Mouse (Mus musculus) ovary, adult 18-20 months (tissue): ENCODE data around the gene Ormdl2.
"Not testable (repeated sequence)": the region's sequence is repeated elsewhere in the genome, so short reads cannot be mapped to it uniquely, and the experiment has no call there.

Source experiments
- DNase-seq: peaks from one replicate; pipeline ENCODE4 v3.0.0; 2022; ENCODE audit warnings: low spot score, mixed read lengths

The Ormdl2 gene

DNA sequence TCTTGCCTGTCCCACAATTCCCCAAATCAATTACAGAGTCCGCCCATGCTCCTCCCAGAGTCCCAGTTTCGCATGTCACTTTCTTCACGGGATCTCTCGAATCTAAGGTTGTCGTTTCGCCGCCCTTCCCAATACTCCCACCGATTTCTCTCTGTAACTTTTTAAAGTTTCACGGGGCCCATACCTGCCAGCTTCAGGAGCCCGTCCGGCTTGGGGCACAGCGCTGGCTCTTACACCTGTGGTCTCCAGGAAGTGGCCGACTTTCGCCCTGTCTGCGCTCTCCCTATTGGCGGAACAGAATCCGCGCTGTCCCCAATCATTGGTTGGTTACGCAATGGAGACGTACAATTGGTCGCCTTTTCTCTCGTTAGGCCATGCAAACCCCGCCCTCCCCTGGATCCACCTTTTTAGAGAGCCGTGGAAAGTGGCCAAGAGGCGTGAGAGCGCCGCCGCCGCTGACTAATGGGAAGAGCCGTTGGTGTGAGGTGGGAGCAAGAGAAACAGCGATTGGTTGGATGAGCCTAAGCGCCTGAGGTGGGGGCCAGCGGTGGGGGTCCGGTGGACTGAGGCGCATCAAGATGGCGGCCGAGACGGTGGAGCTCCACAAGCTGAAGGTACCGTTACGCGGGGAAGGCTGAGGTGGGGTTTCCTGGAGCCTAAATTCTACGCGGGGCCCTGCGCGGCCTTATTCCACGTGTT lies at the start of gene Ormdl2:
Gene Ormdl2, minus strand, starts transcription at position 288 of the 699 bp plus-strand sequence.
- peak; percentile 98 for DNase-seq

DNA sequence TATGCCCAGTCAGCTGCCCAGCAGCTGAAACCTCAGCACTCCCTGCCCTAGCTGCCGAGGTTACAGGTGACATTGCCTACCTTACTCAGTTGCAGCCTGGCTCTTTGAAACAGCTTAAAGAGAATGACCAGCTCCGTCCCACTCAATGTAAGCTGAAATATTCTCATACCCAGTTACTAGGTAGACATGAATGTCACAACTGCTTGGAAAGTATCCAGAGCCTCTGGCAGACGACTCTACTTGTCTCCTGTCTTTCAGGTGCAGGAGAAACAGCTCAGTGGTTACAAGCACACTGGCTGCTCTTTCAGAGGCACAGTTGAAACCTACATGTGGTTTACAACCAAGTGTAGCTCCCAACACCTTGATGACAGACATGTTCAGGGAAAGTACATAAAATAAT lies 48.9 kb upstream of the Ormdl2 start:
- DNase-seq: no peak

DNA sequence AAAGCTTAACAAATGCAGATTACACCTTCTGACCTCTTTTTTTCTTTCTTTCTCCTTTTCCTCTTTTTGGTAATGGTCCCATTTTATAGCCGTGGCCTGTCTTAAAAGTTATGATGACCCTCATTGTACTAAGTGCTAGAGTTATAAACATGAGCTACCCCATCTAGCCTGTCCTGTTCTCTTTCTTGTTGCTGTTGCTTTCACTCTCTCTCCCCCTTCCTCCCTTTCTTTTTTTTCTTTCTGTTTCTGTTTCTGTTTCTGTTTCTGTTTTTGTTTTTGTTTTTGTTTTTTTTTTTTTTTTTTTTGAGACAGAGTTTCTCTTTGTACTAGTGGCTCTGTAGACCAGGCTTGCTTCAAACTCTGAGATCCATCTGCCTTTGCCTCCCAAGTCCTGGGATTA lies 45.1 kb upstream of the Ormdl2 start:
- no peak for DNase-seq

DNA sequence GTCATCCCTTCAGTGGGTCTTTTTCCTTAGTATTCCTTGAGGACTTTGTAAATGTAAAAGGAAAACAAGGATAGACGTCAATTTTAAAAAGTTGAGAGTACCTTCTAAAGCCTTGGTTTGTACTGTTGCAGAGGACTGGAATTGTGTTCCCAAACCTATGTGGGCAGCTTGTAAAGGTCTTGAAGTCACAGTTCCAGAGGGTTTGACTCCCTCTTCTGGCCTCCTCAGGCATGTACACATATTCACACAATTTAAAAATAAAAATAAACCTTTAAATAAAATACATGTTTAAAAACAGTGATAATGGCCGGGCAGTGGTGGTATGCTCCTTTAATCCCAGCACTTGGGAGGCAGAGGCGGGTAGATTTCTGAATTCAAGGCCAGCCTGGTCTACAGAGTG lies 44.6 kb upstream of the Ormdl2 start:
- DNase-seq: no peak

- DNase-seq: no peak
These were observed 39.7 kb upstream of the Ormdl2 start for GRCm38 (mm10) chr10:128861176-128861575.

GRCm38 (mm10) chr10:128850339-128850738 lies 28.9 kb upstream of the Ormdl2 start:
- DNase-seq: no peak

DNA sequence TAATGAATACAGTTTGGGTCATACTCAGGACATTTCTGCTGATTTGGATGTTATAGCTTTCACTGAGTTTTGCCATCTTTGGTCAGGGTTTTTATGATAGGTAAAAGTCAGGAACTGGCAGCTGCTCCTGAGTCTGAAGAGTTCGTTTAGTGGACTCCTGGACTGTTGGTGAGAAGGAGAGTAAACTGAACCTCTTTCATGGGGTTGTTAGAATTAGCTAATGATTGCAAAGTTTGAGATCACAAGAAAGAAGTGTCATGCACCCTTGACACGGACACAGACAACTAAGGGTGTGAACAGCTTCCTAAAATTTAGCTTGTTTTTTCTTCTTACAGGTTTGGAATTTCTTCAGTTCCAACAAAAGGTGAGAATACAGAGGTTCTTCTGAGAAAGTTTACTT lies 27.0 kb upstream of the Ormdl2 start:
- DNase-seq: no peak

- no peak for DNase-seq
These were observed 25.2 kb upstream of the Ormdl2 start for GRCm38 (mm10) chr10:128846664-128847063.

DNA sequence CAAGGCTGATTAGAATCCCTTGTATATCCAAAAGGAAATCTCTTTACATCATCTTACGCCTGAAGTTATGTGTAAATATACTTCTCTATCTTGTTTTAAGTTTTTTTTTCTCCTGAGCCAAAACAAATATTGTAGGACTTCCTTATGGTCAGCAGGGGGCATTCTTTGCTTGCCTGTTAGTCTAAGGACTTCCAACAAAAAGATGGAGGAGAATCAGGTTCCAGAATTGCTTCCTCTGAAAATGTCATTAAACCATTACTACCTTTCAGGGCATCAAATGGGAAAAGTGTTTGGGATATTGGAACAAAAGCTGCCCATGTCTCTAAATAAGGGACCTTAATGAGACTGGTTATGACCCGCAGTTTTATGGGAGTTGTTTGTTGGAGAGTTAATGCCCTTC lies 24.1 kb upstream of the Ormdl2 start:
- no peak for DNase-seq

GRCm38 (mm10) chr10:128843260-128843659 lies 21.8 kb upstream of the Ormdl2 start:
- DNase-seq: no peak

GRCm38 (mm10) chr10:128840612-128841011 lies 19.2 kb upstream of the Ormdl2 start:
- DNase-seq: no peak

- DNase-seq: no peak
These were observed 18.0 kb upstream of the Ormdl2 start for GRCm38 (mm10) chr10:128839434-128839833.

DNA sequence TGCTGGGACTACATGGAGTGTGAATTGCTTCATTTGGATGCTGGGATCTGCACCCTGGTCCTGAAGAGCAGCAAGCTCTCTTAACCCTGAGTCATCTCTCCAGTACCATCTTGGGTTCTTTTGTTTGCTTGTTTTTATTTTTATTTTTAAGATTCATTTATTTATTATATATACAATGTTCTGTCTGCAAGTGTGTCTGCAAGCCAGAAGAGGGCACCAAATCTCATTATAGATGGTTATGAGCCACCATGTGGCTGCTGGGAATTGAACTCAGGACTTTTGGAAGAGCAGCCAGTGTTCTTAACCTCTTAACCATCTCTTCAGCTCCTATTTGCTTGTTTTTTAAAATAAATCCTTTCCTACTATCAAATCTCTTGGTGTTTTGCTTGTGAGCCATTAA lies 16.0 kb upstream of the Ormdl2 start:
- DNase-seq: no peak

DNA sequence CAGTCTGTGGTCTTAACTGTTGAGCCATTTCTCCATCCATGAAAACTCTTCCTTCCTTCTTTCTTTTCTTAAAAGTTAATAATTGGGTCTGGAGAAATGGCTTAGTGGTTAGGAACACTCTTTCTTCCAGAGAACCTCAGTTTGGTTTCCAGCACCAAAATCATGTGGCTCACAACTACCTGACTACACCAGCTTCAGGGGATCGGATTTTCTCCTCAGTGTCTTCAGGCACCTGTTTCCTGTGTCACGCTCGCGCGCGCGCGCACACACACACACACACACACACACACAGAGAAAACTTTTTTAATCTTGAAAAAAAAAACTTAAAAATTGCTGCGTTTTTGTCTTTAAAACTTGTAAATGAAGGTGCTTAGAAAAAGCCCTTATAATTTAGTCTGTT lies 2.4 kb upstream of the Ormdl2 start:
- DNase-seq: no peak

DNA sequence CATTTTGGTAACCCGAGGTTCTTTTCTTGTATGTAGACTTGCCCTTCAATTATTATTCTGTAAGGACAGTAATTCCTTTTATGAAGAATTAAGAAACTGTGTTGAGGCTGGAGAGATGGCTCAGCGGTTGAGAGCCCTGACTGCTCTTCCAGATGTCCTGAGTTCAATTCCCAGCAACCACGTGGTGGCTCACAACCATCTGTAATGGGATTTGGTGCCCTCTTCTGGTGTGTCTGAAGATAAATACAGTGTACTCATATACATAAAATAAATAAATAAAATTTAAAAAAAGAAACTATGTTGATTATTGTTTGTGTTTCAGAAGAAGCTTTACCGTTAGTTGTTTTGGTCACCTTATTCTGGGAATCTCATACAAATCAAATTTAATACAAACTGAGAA lies 1.6 kb upstream of the Ormdl2 start:
- DNase-seq: not testable (repeated sequence)

- DNase-seq: no peak
These were observed 690 bp upstream of the Ormdl2 start for GRCm38 (mm10) chr10:128822135-128822534.

DNA sequence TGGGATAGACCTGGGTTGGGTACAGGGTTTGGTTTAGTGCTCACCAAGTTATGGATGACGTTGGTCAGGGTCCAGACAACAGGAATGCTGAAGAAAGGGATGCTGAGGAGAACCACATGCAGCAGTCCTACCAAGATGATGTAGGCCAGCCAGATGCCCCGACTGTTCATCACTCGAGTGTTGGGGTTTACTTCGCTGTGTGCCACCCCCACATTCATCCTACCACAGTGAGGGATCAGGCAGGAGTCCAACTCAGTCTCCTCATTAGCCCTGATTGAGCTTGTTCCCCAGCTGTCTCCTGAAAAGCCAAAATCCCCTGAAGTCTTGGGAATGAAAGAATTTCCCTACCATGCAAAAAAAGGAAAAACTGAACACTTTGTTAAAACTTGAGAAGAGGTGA lies 1.2 kb downstream of the Ormdl2 start:
- no peak for DNase-seq

GRCm38 (mm10) chr10:128817033-128817432 lies 4.4 kb downstream of the Ormdl2 start, which contains the start of gene Sarnp:
Gene Sarnp, plus strand, starts transcription at chr10:128817333.
- DNase-seq: no peak

DNA sequence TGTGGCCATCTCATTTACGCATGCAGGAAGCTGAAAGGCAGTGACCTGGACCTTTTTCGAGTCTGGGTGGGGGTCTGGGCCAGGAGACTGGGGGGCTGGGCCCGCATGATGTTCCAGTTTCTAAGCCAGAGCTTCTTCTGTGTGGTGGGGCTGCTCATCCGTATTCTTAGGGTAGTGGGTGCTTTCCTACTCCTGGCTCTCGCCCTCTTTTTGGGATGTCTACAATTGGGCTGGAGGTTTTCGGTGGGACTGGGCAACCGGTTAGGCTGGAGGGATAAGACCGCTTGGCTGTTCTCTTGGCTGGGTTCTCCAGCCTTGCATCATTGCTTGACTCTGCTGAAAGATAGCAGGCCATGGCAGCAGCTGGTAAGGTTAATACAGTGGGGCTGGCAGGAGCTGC lies 14.4 kb downstream of the Ormdl2 start:
- DNase-seq: no peak

DNA sequence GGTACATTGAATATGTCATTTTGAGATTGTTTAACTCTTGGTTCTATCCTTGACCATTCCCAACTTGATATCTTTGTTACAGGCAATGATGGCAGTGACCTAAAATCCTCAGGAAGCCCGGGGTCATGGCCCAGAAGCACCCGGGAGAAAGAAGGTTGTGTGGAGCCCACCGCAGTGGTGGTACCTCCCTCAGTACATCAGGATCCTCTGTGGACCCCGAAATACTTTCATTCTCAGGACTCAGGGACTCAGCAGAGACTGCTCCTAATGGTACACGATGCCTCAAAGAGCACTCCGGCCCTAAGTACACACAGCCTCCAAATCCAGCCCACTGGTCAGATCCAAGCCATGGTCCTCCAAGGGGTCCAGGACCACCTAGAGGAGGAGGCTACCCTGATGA lies 15.4 kb downstream of the Ormdl2 start:
- DNase-seq: no peak

DNA sequence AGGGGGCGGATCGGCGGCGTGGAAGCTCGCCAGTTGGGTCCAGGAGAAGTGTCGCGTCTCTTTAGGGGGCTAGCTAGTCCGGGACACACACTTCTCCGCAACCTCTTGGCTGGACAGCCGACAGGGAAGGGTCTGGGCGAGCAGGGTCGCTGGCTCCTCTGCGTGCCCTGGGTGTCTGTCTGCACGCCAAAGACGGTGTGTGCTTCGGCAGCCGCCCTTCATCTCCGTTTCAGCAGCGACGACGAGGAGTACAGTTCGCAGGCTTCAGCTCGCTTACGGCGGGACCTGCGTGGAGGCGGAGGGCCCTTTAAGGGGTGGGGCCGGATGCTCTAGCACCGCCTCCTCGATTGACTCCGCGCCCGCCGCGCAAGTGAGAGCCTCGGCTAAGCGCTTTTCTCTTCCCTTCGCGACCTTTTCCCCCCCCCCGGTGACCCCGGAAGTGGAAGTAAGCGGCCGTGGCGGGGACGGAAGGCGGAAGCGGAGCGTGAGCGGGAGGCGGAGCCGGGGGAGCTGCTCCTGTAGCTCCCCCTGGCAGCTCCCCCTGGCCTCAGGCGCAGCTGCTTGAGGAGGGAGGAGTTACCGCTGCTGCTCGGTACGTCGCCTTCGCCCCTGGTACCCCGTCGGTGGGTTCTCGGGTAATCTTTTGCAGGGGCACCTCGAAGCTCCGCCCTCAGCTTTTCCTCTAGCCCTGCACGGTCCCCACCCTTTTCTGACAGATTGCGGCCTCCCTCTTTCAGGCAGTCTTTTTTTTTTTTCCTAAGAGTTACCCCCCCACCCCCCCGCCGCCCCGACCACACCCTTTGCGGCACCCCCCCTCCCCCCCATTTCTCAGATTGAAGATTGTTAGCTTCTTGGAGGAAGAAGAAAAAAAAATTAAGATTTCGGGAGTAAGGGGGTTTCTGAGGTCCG lies 16.1 kb downstream of the Ormdl2 start:
- peak; percentile 94 for DNase-seq

- DNase-seq: peak; percentile 39
These were observed 17.0 kb downstream of the Ormdl2 start, which contains the start of gene Tmem198b for GRCm38 (mm10) chr10:128804271-128805091. Gene Tmem198b, minus strand, starts transcription at chr10:128804370.
